Mouse (Mus musculus) lung, postnatal 0 days (tissue): ENCODE measurements around the gene Llph.

Experiments
- CTCF ChIP-seq: IDR thresholded peaks from 2 replicates; pipeline ENCODE4 v1.5.1; 2016; ENCODE audit warnings: antibody characterized with exemption, mild to moderate bottlenecking
- EP300 ChIP-seq: IDR thresholded peaks from 2 replicates; pipeline ENCODE4 v1.6.1; 2016; ENCODE audit warnings: antibody characterized with exemption, mild to moderate bottlenecking, control low read depth

GRCm38 (mm10) chr10:120182887-120183286, 44.0 kb upstream of the Llph start:
- TF ChIP-seq CTCF (peak; percentile 42), EP300 (no peak)
